Mouse (Mus musculus) thymus, adult 2 months (tissue): ENCODE measurements around the gene Ubr2. TPM values are rescaled to one million over a fixed set of nuclear protein-coding genes. Genes with fewer than 3 reads are reported as not detected.

Source experiments
- DNase-seq: peaks from one replicate; pipeline ENCODE4 v3.0.0; 2021
- H3K27ac ChIP-seq: fragments of 200-500 bp; 2 replicates; pipeline ENCODE4 v1.5.1; 2012; ENCODE audit warnings: low read length, control low read depth; ENCODE audit not compliant: control insufficient read depth, insufficient read depth
- H3K27me3 ChIP-seq: fragments of 200-500 bp; 2 replicates; pipeline ENCODE4 v1.6.1; 2012; ENCODE audit warnings: mild to moderate bottlenecking, low read length, moderate library complexity, mixed read lengths; ENCODE audit not compliant: control insufficient read depth, insufficient read depth
- H3K36me3 ChIP-seq: fragments of 200-500 bp; 2 replicates; pipeline ENCODE4 v1.6.1; 2012; ENCODE audit warnings: mild to moderate bottlenecking, low read length, moderate library complexity; ENCODE audit not compliant: control insufficient read depth, insufficient read depth
- H3K4me1 ChIP-seq: fragments of 200-500 bp; replicated peaks from 2 replicates; pipeline ENCODE4 v1.6.1; 2012; ENCODE audit warnings: low read length; ENCODE audit not compliant: control insufficient read depth, insufficient read depth
- H3K4me3 ChIP-seq: fragments of 200-500 bp; 2 replicates; pipeline ENCODE4 v1.5.1; 2012; ENCODE audit warnings: mild to moderate bottlenecking, low read length, control low read depth, moderate library complexity; ENCODE audit not compliant: control insufficient read depth, insufficient read depth
- CTCF ChIP-seq: fragments of 200-500 bp; IDR thresholded peaks from 2 replicates; pipeline ENCODE4 v1.5.1; 2012; ENCODE audit warnings: mild to moderate bottlenecking, control low read depth, low read length, moderate library complexity, borderline replicate concordance; ENCODE audit not compliant: control insufficient read depth, poor library complexity, insufficient read depth; ENCODE audit errors: extremely low read depth
- POLR2A ChIP-seq: fragments of 200-500 bp; IDR thresholded peaks from 2 replicates; pipeline ENCODE4 v1.6.1; 2012; ENCODE audit warnings: mild to moderate bottlenecking, low read length, control low read depth, moderate library complexity; ENCODE audit not compliant: control insufficient read depth, poor library complexity, insufficient read depth; ENCODE audit errors: extremely low read depth
- WGBS: fragments of 180-500 bp; shearing (Covaris S2); methylation state at CpG from one replicate; pipeline ENCODE4 v1.1.7; 2018; 5-methylcytosine and 5-hydroxymethylcytosine counted together
- polyA plus RNA-seq: library from polyadenylated mRNA; depleted of rRNA; stranded (reverse); fragments of >200 nt; gene quantifications from 2 replicates; pipeline ENCODE4 v1.2.3, GENCODE M21; 2012; rRNA removed

Ubr2 gene
- polyA plus RNA-seq: 61.9 and 70.8 TPM in 2 replicates

GRCm38 (mm10) chr17:47009898-47010721 lies at the start of gene Ubr2:
Gene Ubr2 (minus strand): TSS chr17:47010556.
- Histone ChIP-seq H3K36me3 (no peaks in the 10 kb centered on the region), H3K27me3 (no peaks in the 10 kb centered on the region), H3K4me3 (peak within 1 kb of the TSS; percentile 79), H3K27ac (peak within 1 kb of the TSS; percentile 46), H3K4me1 (peaks cover 7% of the 10 kb centered on the region)
- WGBS: under 1% methylated on average over 77 of the region's 77 CpGs
- peak; percentile 90 for DNase-seq
- TF ChIP-seq CTCF (no peak), POLR2A (peak; percentile 66; the same call in 1 of the 2 replicates)

GRCm38 (mm10) chr17:47059836-47060360 lies 49.5 kb upstream of the Ubr2 start:
- no peaks in the 10 kb centered on the region for H3K4me1 ChIP-seq
- TF ChIP-seq CTCF: no peak
- no peak for TF ChIP-seq POLR2A
- no peak overlapping the region for H3K4me3 ChIP-seq
- H3K36me3 ChIP-seq: no peaks in the 10 kb centered on the region
- H3K27ac ChIP-seq: no peak overlapping the region
- no peaks in the 10 kb centered on the region for H3K27me3 ChIP-seq
- 59% methylated on average over 12 of the region's 12 CpGs for WGBS
- no peak for DNase-seq

GRCm38 (mm10) chr17:47057966-47058365 lies 47.6 kb upstream of the Ubr2 start:
- no peak for DNase-seq
- Histone ChIP-seq H3K4me3 (no peak overlapping the region), H3K27me3 (no peaks in the 10 kb centered on the region), H3K36me3 (no peaks in the 10 kb centered on the region), H3K4me1 (no peaks in the 10 kb centered on the region), H3K27ac (no peak overlapping the region)
- TF ChIP-seq CTCF: no peak
- TF ChIP-seq POLR2A: no peak
- WGBS: 97% methylated on average over 4 of the region's 4 CpGs

GRCm38 (mm10) chr17:47056476-47056875 lies 46.1 kb upstream of the Ubr2 start:
- Histone ChIP-seq H3K4me3 (no peak overlapping the region), H3K27me3 (no peaks in the 10 kb centered on the region), H3K4me1 (no peaks in the 10 kb centered on the region), H3K27ac (no peak overlapping the region), H3K36me3 (no peaks in the 10 kb centered on the region)
- DNase-seq: no peak
- TF ChIP-seq POLR2A (no peak), CTCF (no peak)
- WGBS: 89% methylated on average over 6 of the region's 6 CpGs

- H3K27me3 ChIP-seq: no peaks in the 10 kb centered on the region
- no peaks in the 10 kb centered on the region for H3K36me3 ChIP-seq
- H3K4me3 ChIP-seq: no peak overlapping the region
- 92% methylated on average over 7 of the region's 7 CpGs for WGBS
- TF ChIP-seq POLR2A (no peak), CTCF (no peak)
- no peak for DNase-seq
- no peaks in the 10 kb centered on the region for H3K4me1 ChIP-seq
- no peak overlapping the region for H3K27ac ChIP-seq
Observed at GRCm38 (mm10) chr17:47055121-47055520, 44.8 kb upstream of the Ubr2 start.

- Histone ChIP-seq H3K4me3 (no peak overlapping the region), H3K4me1 (no peaks in the 10 kb centered on the region), H3K27ac (no peak overlapping the region), H3K36me3 (no peaks in the 10 kb centered on the region), H3K27me3 (no peaks in the 10 kb centered on the region)
- 24% methylated on average over 11 of the region's 11 CpGs for WGBS
- TF ChIP-seq POLR2A: no peak
- DNase-seq: no peak
Observed at GRCm38 (mm10) chr17:47054613-47055012, 44.3 kb upstream of the Ubr2 start.
